Mouse (Mus musculus) stomach, postnatal 0 days (tissue): ENCODE results near the gene Alg11. TPM values are rescaled to one million over a fixed set of nuclear protein-coding genes. Genes with fewer than 3 reads are reported as not detected.

Experiments used
- ATAC-seq: fragments of 200-750 bp; cut with Nextera tagmentation; 2 replicates; pipeline ENCODE4 v1.8.0; 2017; ENCODE audit not compliant: low FRiP score, low TSS enrichment
- DNase-seq: peaks from one replicate; pipeline ENCODE4 v3.0.0-alpha.2; 2016; ENCODE audit warnings: low spot score
- H3K27ac ChIP-seq: fragments of 300-500 bp; sonication (generic); replicated peaks from 2 replicates; pipeline ENCODE4 v1.5.1; 2014; ENCODE audit warnings: mild to moderate bottlenecking, control low read depth
- H3K27me3 ChIP-seq: fragments of 300-500 bp; sonication (generic); 2 replicates; pipeline ENCODE4 v1.6.1; 2014; ENCODE audit warnings: low read length; ENCODE audit not compliant: control insufficient read depth, insufficient read depth
- H3K36me3 ChIP-seq: fragments of 300-500 bp; sonication (generic); 2 replicates; pipeline ENCODE4 v1.6.1; 2014; ENCODE audit warnings: low read length, mixed read lengths; ENCODE audit not compliant: control insufficient read depth, insufficient read depth
- H3K4me1 ChIP-seq: fragments of 300-500 bp; sonication (generic); replicated peaks from 2 replicates; pipeline ENCODE4 v1.6.1; 2014; ENCODE audit warnings: antibody characterized with exemption; ENCODE audit not compliant: control insufficient read depth, insufficient read depth
- H3K4me2 ChIP-seq: fragments of 300-500 bp; sonication (generic); replicated peaks from 2 replicates; pipeline ENCODE4 v1.6.1; 2014; ENCODE audit warnings: low read depth, mild to moderate bottlenecking, control low read depth, moderate library complexity
- H3K4me3 ChIP-seq: fragments of 300-500 bp; sonication (generic); 2 replicates; pipeline ENCODE4 v1.5.1; 2014; ENCODE audit warnings: low read depth, low read length, control low read depth
- H3K9ac ChIP-seq: fragments of 300-500 bp; sonication (generic); 2 replicates; pipeline ENCODE4 v1.6.1; 2014; ENCODE audit warnings: mild to moderate bottlenecking, low read length, control low read depth, mixed read lengths
- H3K9me3 ChIP-seq: fragments of 300-500 bp; sonication (generic); 2 replicates; pipeline ENCODE4 v1.6.1; 2016; ENCODE audit warnings: low read length; ENCODE audit not compliant: control insufficient read depth
- CTCF ChIP-seq: IDR thresholded peaks from 2 replicates; pipeline ENCODE4 v1.5.1; 2016; ENCODE audit warnings: antibody characterized with exemption, low read depth, mild to moderate bottlenecking, moderate library complexity
- EP300 ChIP-seq: optimal IDR thresholded peaks from 2 replicates; pipeline ENCODE3; 2016; ENCODE audit warnings: antibody characterized with exemption
- WGBS: fragments of 180-500 bp; shearing (Covaris S2); extraction: QIAGEN DNeasy Blood & Tissue Kit; methylation state at CpG from one replicate; pipeline ENCODE4 v1.1.7; 2014; 5-methylcytosine and 5-hydroxymethylcytosine counted together
- polyA plus RNA-seq: library from polyadenylated mRNA; unstranded; fragments of >200 nt; fragmentation: Nextera tagmentation; extraction: Ambion mirVana; gene quantifications from 2 replicates; pipeline ENCODE4 v1.2.1, GENCODE M21; 2015

Alg11 gene
- 14.6 and 16.1 TPM in 2 replicates for polyA plus RNA-seq

DNA sequence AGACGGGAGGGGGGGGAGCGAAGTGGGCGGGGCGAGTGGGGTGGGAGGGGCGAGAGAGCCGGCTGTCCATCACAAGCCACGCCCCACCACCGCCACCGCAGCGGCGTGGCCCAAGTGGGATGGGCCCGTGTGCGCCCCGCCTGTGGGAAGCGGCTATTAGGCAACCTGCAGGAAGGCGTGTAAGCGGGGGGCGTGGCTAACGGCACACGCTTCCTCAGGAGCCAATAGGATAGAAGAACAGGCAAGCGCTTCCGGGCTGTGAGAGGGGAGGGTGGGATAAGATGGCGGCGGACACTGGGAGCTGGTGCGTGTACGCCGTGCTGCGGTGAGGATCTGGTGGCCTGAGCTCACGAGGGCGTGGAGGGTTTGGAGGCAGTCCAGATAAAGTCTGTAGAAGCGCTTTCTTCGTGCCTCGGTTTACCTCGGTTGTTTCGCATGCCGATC lies at the start of gene Alg11:
TSS of gene Alg11 (plus strand) at position 276 of the 444 bp plus-strand sequence.
- H3K4me2 ChIP-seq = peak within 1 kb of the TSS; percentile 95
- H3K9ac ChIP-seq = peak within 1 kb of the TSS; percentile 67
- H3K4me3 ChIP-seq = peak within 1 kb of the TSS; percentile 74
- DNase-seq (peak; percentile 98), ATAC-seq (peak; percentile 100)
- WGBS = 2% methylated on average over 34 of the region's 36 CpGs
- H3K9me3 ChIP-seq = no peaks in the 10 kb centered on the region
- H3K27me3 ChIP-seq = no peaks in the 10 kb centered on the region
- H3K27ac ChIP-seq = no peak within 1 kb of the TSS
- TF ChIP-seq CTCF (peak; percentile 31), EP300 (no peak)
- H3K4me1 ChIP-seq = no peaks in the 10 kb centered on the region; the same call in 1 of the 2 replicates
- peaks cover 4% of the 10 kb centered on the region for H3K36me3 ChIP-seq

GRCm38 (mm10) chr8:22013034-22013707 lies 47.4 kb upstream of the Alg11 start:
- TF ChIP-seq EP300 (no peak), CTCF (no peak)
- Histone ChIP-seq H3K9me3 (no peaks in the 10 kb centered on the region), H3K9ac (no peak overlapping the region), H3K4me1 (no peaks in the 10 kb centered on the region), H3K27ac (no peak overlapping the region), H3K36me3 (no peaks in the 10 kb centered on the region), H3K4me2 (no peak overlapping the region), H3K27me3 (no peaks in the 10 kb centered on the region), H3K4me3 (no peak overlapping the region)
- no peak for DNase-seq
- 78% methylated on average over 24 of the region's 24 CpGs for WGBS
- peak; percentile 14; the same call in 1 of the 2 replicates for ATAC-seq

GRCm38 (mm10) chr8:22017731-22018130 lies 42.8 kb upstream of the Alg11 start:
- Histone ChIP-seq H3K27me3 (no peaks in the 10 kb centered on the region), H3K4me2 (no peak overlapping the region), H3K4me3 (no peak overlapping the region), H3K36me3 (no peaks in the 10 kb centered on the region), H3K9me3 (no peaks in the 10 kb centered on the region), H3K4me1 (no peaks in the 10 kb centered on the region), H3K9ac (no peak overlapping the region), H3K27ac (no peak overlapping the region)
- ATAC-seq (no peak), DNase-seq (no peak)
- TF ChIP-seq CTCF (no peak), EP300 (no peak)
- 79% methylated on average over 7 of the region's 7 CpGs for WGBS

- H3K4me1 ChIP-seq = no peaks in the 10 kb centered on the region
- ATAC-seq (peak; percentile 79), DNase-seq (peak; percentile 49)
- TF ChIP-seq EP300 (no peak), CTCF (no peak)
- no peaks in the 10 kb centered on the region for H3K9me3 ChIP-seq
- H3K4me2 ChIP-seq = no peak overlapping the region
- H3K27ac ChIP-seq = no peak overlapping the region
- 52% methylated on average over 5 of the region's 5 CpGs for WGBS
- H3K9ac ChIP-seq = no peak overlapping the region
- H3K36me3 ChIP-seq = no peaks in the 10 kb centered on the region
- no peak overlapping the region for H3K4me3 ChIP-seq
- H3K27me3 ChIP-seq = no peaks in the 10 kb centered on the region
Observed at GRCm38 (mm10) chr8:22019498-22019897, 41.0 kb upstream of the Alg11 start.

- Histone ChIP-seq H3K9me3 (no peaks in the 10 kb centered on the region), H3K4me2 (no peak overlapping the region), H3K27me3 (no peaks in the 10 kb centered on the region), H3K36me3 (no peaks in the 10 kb centered on the region), H3K4me3 (no peak overlapping the region), H3K4me1 (no peaks in the 10 kb centered on the region), H3K9ac (no peak overlapping the region), H3K27ac (no peak overlapping the region)
- WGBS = 59% methylated on average over 7 of the region's 7 CpGs
- ATAC-seq = no peak
- no peak for TF ChIP-seq EP300
- TF ChIP-seq CTCF = peak; percentile 21; the same call in 1 of the 2 replicates
- DNase-seq = no peak
Observed at GRCm38 (mm10) chr8:22022244-22022643, 38.3 kb upstream of the Alg11 start.

GRCm38 (mm10) chr8:22025241-22025640 lies 35.3 kb upstream of the Alg11 start:
- Histone ChIP-seq H3K27ac (peak overlapping the region; percentile 53), H3K27me3 (no peaks in the 10 kb centered on the region), H3K36me3 (no peaks in the 10 kb centered on the region), H3K4me1 (no peaks in the 10 kb centered on the region), H3K9ac (no peak overlapping the region), H3K4me3 (no peak overlapping the region), H3K4me2 (no peak overlapping the region), H3K9me3 (no peaks in the 10 kb centered on the region)
- 29% methylated on average over 4 of the region's 4 CpGs for WGBS
- ATAC-seq (peak; percentile 96), DNase-seq (peak; percentile 78)
- no peak for TF ChIP-seq CTCF
- no peak for TF ChIP-seq EP300
